ENCODE assay signal across 18 mouse cellular contexts in the genomic region with DNA sequence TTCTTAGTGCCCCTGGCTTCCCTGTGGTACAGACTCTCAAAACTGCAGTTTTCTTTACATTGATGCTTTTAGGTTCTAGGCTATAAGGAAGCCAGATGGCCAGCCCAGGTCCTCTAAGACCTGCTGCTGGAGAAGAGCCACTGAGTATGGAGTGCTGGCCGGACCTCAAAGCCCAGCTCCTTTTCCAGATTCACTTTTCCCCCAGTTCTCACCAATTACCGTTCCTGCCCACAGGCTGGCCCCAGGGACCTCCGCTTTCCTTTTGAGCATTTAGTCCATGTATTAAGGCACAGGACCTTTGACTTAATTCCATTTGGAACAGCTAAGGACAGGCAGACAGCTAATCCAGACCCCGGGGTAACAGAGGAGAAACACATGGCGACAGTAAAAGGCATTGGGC. TPM values are rescaled to one million over a fixed set of nuclear protein-coding genes. Genes with fewer than 3 reads are reported as not detected.
DNase-seq lines count a peak whose midpoint lies in the region.
"Had no signal": no experiment of that assay in that cellular context is flagged by ENCODE, and none has a peak within 500 bp of the region (broad histone marks: within the 10 kb centered on the region; RNA-seq: fewer than 3 reads in every experiment).

No protein-coding gene starts in this region.

- peak; percentile 46 for DNase-seq in adrenal gland, postnatal 10 days
- no peak for DNase-seq in adrenal gland, postnatal 25 days
- peak; percentile 87 for DNase-seq in adipocyte (ENCODE audit: low spot score)
- peak; percentile 63 to 67 for DNase-seq in cerebellum, adult 18-20 months
- peak; percentile 53 to 65 for DNase-seq in cerebellum, postnatal 10 days
- no peak for DNase-seq in left cerebral cortex, postnatal 25 days (ENCODE audit: low spot score in 2 of 2)
- DNase-seq in liver: no peak
- no peak for DNase-seq in thymus, postnatal 10 days (ENCODE audit: low spot score in 2 of 2)
- DNase-seq: gastrocnemius, adult 2 months; gastrocnemius, postnatal 36 days; heart, adult 2 months; kidney, adult 11 months; kidney, postnatal 25 days; lung, adult 2 months; lung, postnatal 10 days; midbrain, embryonic 14.5 days; thymus, postnatal 25 days had no signal

- intact Hi-C loops in left cerebral cortex, postnatal 25 days (cut with DNase I): no loop called here

RNA-seq across cellular contexts. Expression of a gene that starts 28.6 kb away (rescaled TPM):
- total RNA-seq in adrenal gland, postnatal 10 days (2021): 10 to 100 TPM in 1 of 2 experiments, 1 to 10 TPM in 1; 8.2 to 14.3 TPM
- total RNA-seq in adrenal gland, postnatal 25 days (2021): 5.5 and 8.1 TPM in 2 replicates
- total RNA-seq in left cerebral cortex, postnatal 25 days (2021): 100 to 1,000 TPM; 577 to 597 TPM
- total RNA-seq: monocyte, adult 5-6 weeks had no signal

Comparison
In these comparisons a context has a peak if more than half of its experiments do, and no peak if none do; other contexts are left out.
1. DNase-seq: peak in adrenal gland, postnatal 10 days (single experiment), adipocyte (single experiment), cerebellum, adult 18-20 months (2 of 2) and cerebellum, postnatal 10 days (2 of 2); none in adrenal gland, postnatal 25 days (single experiment), left cerebral cortex, postnatal 25 days (0 of 2), liver (single experiment) and thymus, postnatal 10 days (0 of 2).
2. RNA of a gene that starts 28.6 kb away (total RNA-seq): 577 to 597 TPM in left cerebral cortex, postnatal 25 days; 8.2 to 14.3 TPM in adrenal gland, postnatal 10 days and 5.5 to 8.1 TPM in adrenal gland, postnatal 25 days; every median in the first group is over 10 times any median in the second.